Mouse (Mus musculus): ENCODE data around the gene Bicral. TPM values are rescaled to one million over a fixed set of nuclear protein-coding genes. Genes with fewer than 3 reads are reported as not detected.
A peak's percentile ranks its signal among the peaks of the same experiment; 100 is the strongest.
"Not testable (repeated sequence)": the region's sequence is repeated elsewhere in the genome, so short reads cannot be mapped to it uniquely, and the experiment has no call there.

Gene Bicral
- polyA plus RNA-seq, 1 experiment from 2014 or later, result 6.7 TPM

GRCm38 (mm10) chr17:46772038-46772403 lies 86.3 kb downstream of the Bicral start:
- whole genome bisulfite sequencing, result 11% methylated on average over 5 of the region's 5 CpGs

GRCm38 (mm10) chr17:46771616-46772015 lies 86.7 kb downstream of the Bicral start:
- Histone ChIP-seq H3K27me3 (ENCODE audit: control insufficient read depth, insufficient read depth, low read length) (no peaks in the 10 kb centered on the region), H3K4me3 (ENCODE audit: low read depth, low read length) (peak overlapping the region; percentile 84), H3K27ac (ENCODE audit: low read depth, low read length) (no peak overlapping the region), H3K36me3 (ENCODE audit: control insufficient read depth, insufficient read depth, low read length) (peaks cover 8% of the 10 kb centered on the region), H3K9ac (ENCODE audit: low read length) (peak overlapping the region; percentile 84), H3K4me2 (ENCODE audit: low read depth) (peak overlapping the region; percentile 85), H3K9me3 (ENCODE audit: control insufficient read depth, low read length) (no peaks in the 10 kb centered on the region), H3K4me1 (ENCODE audit: control insufficient read depth, insufficient read depth, low read length) (peaks cover 13% of the 10 kb centered on the region)
- ATAC-seq (ENCODE audit: insufficient read depth, low FRiP score, low TSS enrichment), result no peak
- WGBS, result 68% methylated on average over 17 of the region's 17 CpGs
- no peak for DNase-seq (ENCODE audit: low spot score)

More at GRCm38 (mm10) chr17:46772038-46772403, 86.3 kb downstream of the Bicral start:
- H3K4me2 ChIP-seq (ENCODE audit: low read depth), result peak overlapping the region; percentile 85
- peak overlapping the region; percentile 84 for H3K4me3 ChIP-seq (ENCODE audit: low read depth, low read length)
- H3K4me1 ChIP-seq (ENCODE audit: control insufficient read depth, insufficient read depth, low read length), result peaks cover 13% of the 10 kb centered on the region
- 0 out of 2 replicates have a peak overlapping the region, but pooled peaks have one; percentile 11 for H3K27ac ChIP-seq (ENCODE audit: low read depth, low read length)
- H3K27me3 ChIP-seq (ENCODE audit: control insufficient read depth, insufficient read depth, low read length), result no peaks in the 10 kb centered on the region
- H3K36me3 ChIP-seq (ENCODE audit: control insufficient read depth, insufficient read depth, low read length), result peaks cover 8% of the 10 kb centered on the region
- DNase-seq (ENCODE audit: low spot score) (no peak), ATAC-seq (ENCODE audit: insufficient read depth, low FRiP score, low TSS enrichment) (no peak)
- no peaks in the 10 kb centered on the region for H3K9me3 ChIP-seq (ENCODE audit: control insufficient read depth, low read length)
- H3K9ac ChIP-seq (ENCODE audit: low read length), result peak overlapping the region; percentile 84

GRCm38 (mm10) chr17:46771025-46771424 lies 87.3 kb downstream of the Bicral start:
- H3K36me3 ChIP-seq (ENCODE audit: control insufficient read depth, insufficient read depth, low read length), result peaks cover 4% of the 10 kb centered on the region
- ATAC-seq (ENCODE audit: insufficient read depth, low FRiP score, low TSS enrichment) (no peak), DNase-seq (ENCODE audit: low spot score) (no peak)
- 92% methylated on average over 4 of the region's 4 CpGs for WGBS
- H3K27ac ChIP-seq (ENCODE audit: low read depth, low read length), result no peak overlapping the region
- H3K4me1 ChIP-seq (ENCODE audit: control insufficient read depth, insufficient read depth, low read length), result peaks cover 13% of the 10 kb centered on the region
- no peak overlapping the region for H3K4me3 ChIP-seq (ENCODE audit: low read depth, low read length)
- H3K9ac ChIP-seq (ENCODE audit: low read length), result no peak overlapping the region
- H3K4me2 ChIP-seq (ENCODE audit: low read depth), result no peak overlapping the region
- H3K27me3 ChIP-seq (ENCODE audit: control insufficient read depth, insufficient read depth, low read length), result no peaks in the 10 kb centered on the region
- no peaks in the 10 kb centered on the region for H3K9me3 ChIP-seq (ENCODE audit: control insufficient read depth, low read length)

GRCm38 (mm10) chr17:46770546-46770945 lies 87.7 kb downstream of the Bicral start:
- whole genome bisulfite sequencing, result 90% methylated on average over 11 of the region's 11 CpGs

GRCm38 (mm10) chr17:46767868-46768267 lies 90.4 kb downstream of the Bicral start:
- H3K9ac ChIP-seq (ENCODE audit: low read length), result no peak overlapping the region
- DNase-seq (ENCODE audit: low spot score), result no peak
- WGBS, result 52% methylated on average over 8 of the region's 8 CpGs

More at GRCm38 (mm10) chr17:46770546-46770945, 87.7 kb downstream of the Bicral start:
- no peak overlapping the region for H3K4me2 ChIP-seq (ENCODE audit: low read depth)
- H3K9ac ChIP-seq (ENCODE audit: low read length), result no peak overlapping the region
- no peak for ATAC-seq (ENCODE audit: insufficient read depth, low FRiP score, low TSS enrichment)
- peaks cover 13% of the 10 kb centered on the region for H3K4me1 ChIP-seq (ENCODE audit: control insufficient read depth, insufficient read depth, low read length)
- no peaks in the 10 kb centered on the region for H3K9me3 ChIP-seq (ENCODE audit: control insufficient read depth, low read length)
- DNase-seq (ENCODE audit: low spot score), result no peak
- H3K27ac ChIP-seq (ENCODE audit: low read depth, low read length), result no peak overlapping the region
- peaks cover 4% of the 10 kb centered on the region for H3K36me3 ChIP-seq (ENCODE audit: control insufficient read depth, insufficient read depth, low read length)
- no peaks in the 10 kb centered on the region for H3K27me3 ChIP-seq (ENCODE audit: control insufficient read depth, insufficient read depth, low read length)
- no peak overlapping the region for H3K4me3 ChIP-seq (ENCODE audit: low read depth, low read length)

GRCm38 (mm10) chr17:46764916-46765315 lies 93.4 kb downstream of the Bicral start:
- H3K4me2 ChIP-seq (ENCODE audit: low read depth); H3K4me3 ChIP-seq (ENCODE audit: low read depth, low read length); DNase-seq (ENCODE audit: low spot score); H3K36me3 ChIP-seq (ENCODE audit: control insufficient read depth, insufficient read depth, low read length); H3K9me3 ChIP-seq (ENCODE audit: control insufficient read depth, low read length); H3K4me1 ChIP-seq (ENCODE audit: control insufficient read depth, insufficient read depth, low read length); H3K27me3 ChIP-seq (ENCODE audit: control insufficient read depth, insufficient read depth, low read length); H3K9ac ChIP-seq (ENCODE audit: low read length); ATAC-seq (ENCODE audit: insufficient read depth, low FRiP score, low TSS enrichment); H3K27ac ChIP-seq (ENCODE audit: low read depth, low read length): not testable (repeated sequence)
- WGBS, result 73% methylated on average over 9 of the region's 9 CpGs

More at GRCm38 (mm10) chr17:46767868-46768267, 90.4 kb downstream of the Bicral start:
- Histone ChIP-seq H3K36me3 (ENCODE audit: control insufficient read depth, insufficient read depth, low read length) (no peaks in the 10 kb centered on the region), H3K9me3 (ENCODE audit: control insufficient read depth, low read length) (no peaks in the 10 kb centered on the region), H3K4me2 (ENCODE audit: low read depth) (no peak overlapping the region), H3K4me3 (ENCODE audit: low read depth, low read length) (no peak overlapping the region), H3K4me1 (ENCODE audit: control insufficient read depth, insufficient read depth, low read length) (peaks cover 5% of the 10 kb centered on the region), H3K27ac (ENCODE audit: low read depth, low read length) (no peak overlapping the region), H3K27me3 (ENCODE audit: control insufficient read depth, insufficient read depth, low read length) (no peaks in the 10 kb centered on the region)
- ATAC-seq (ENCODE audit: insufficient read depth, low FRiP score, low TSS enrichment), result no peak

- H3K9me3 ChIP-seq (ENCODE audit: control insufficient read depth, low read length), result no peaks in the 10 kb centered on the region
- no peaks in the 10 kb centered on the region for H3K4me1 ChIP-seq (ENCODE audit: control insufficient read depth, insufficient read depth, low read length)
- WGBS, result 53% methylated on average over 2 of the region's 2 CpGs
- no peaks in the 10 kb centered on the region for H3K36me3 ChIP-seq (ENCODE audit: control insufficient read depth, insufficient read depth, low read length)
- H3K27me3 ChIP-seq (ENCODE audit: control insufficient read depth, insufficient read depth, low read length), result no peaks in the 10 kb centered on the region
- no peak within 1 kb of the TSS for H3K4me3 ChIP-seq (ENCODE audit: low read depth, low read length)
- H3K9ac ChIP-seq (ENCODE audit: low read length), result no peak within 1 kb of the TSS
- H3K4me2 ChIP-seq (ENCODE audit: low read depth), result no peak within 1 kb of the TSS
- DNase-seq (ENCODE audit: low spot score), result no peak
- H3K27ac ChIP-seq (ENCODE audit: low read depth, low read length), result no peak within 1 kb of the TSS
- no peak for ATAC-seq (ENCODE audit: insufficient read depth, low FRiP score, low TSS enrichment)
Observed at GRCm38 (mm10) chr17:46763544-46763943, 94.7 kb downstream of the Bicral start, which contains the start of gene Ptcra. Gene Ptcra (minus strand): TSS chr17:46763712.

GRCm38 (mm10) chr17:46758753-46759152 lies 99.5 kb downstream of the Bicral start:
- H3K9ac ChIP-seq (ENCODE audit: low read length), result no peak overlapping the region
- H3K27ac ChIP-seq (ENCODE audit: low read depth, low read length), result no peak overlapping the region
- H3K27me3 ChIP-seq (ENCODE audit: control insufficient read depth, insufficient read depth, low read length), result no peaks in the 10 kb centered on the region
- H3K9me3 ChIP-seq (ENCODE audit: control insufficient read depth, low read length), result no peaks in the 10 kb centered on the region
- H3K4me1 ChIP-seq (ENCODE audit: control insufficient read depth, insufficient read depth, low read length), result no peaks in the 10 kb centered on the region
- no peak overlapping the region for H3K4me2 ChIP-seq (ENCODE audit: low read depth)
- ATAC-seq (ENCODE audit: insufficient read depth, low FRiP score, low TSS enrichment) (no peak), DNase-seq (ENCODE audit: low spot score) (no peak)
- no peak overlapping the region for H3K4me3 ChIP-seq (ENCODE audit: low read depth, low read length)
- 82% methylated on average over 12 of the region's 12 CpGs for WGBS
- H3K36me3 ChIP-seq (ENCODE audit: control insufficient read depth, insufficient read depth, low read length), result no peaks in the 10 kb centered on the region

GRCm38 (mm10) chr17:46751794-46752556 lies 106.3 kb downstream of the Bicral start, which contains the start of gene Cnpy3:
Gene Cnpy3 (minus strand): TSS chr17:46752214.
- Histone ChIP-seq H3K4me1 (ENCODE audit: control insufficient read depth, insufficient read depth, low read length) (peaks cover 7% of the 10 kb centered on the region; the same call in 1 of the 2 replicates), H3K4me2 (ENCODE audit: low read depth) (peak within 1 kb of the TSS; percentile 79), H3K9ac (ENCODE audit: low read length) (peak within 1 kb of the TSS; percentile 68), H3K27me3 (ENCODE audit: control insufficient read depth, insufficient read depth, low read length) (no peaks in the 10 kb centered on the region), H3K4me3 (ENCODE audit: low read depth, low read length) (peak within 1 kb of the TSS; percentile 64), H3K27ac (ENCODE audit: low read depth, low read length) (peak within 1 kb of the TSS; percentile 75), H3K36me3 (ENCODE audit: control insufficient read depth, insufficient read depth, low read length) (peaks cover 4% of the 10 kb centered on the region), H3K9me3 (ENCODE audit: control insufficient read depth, low read length) (no peaks in the 10 kb centered on the region)
- ATAC-seq (ENCODE audit: insufficient read depth, low FRiP score, low TSS enrichment) (peak; percentile 98), DNase-seq (ENCODE audit: low spot score) (peak; percentile 99)
- under 1% methylated on average over 54 of the region's 58 CpGs for WGBS
